Mouse (Mus musculus) cerebellum, adult 11 months (tissue): ENCODE measurements around the gene Zbtb38.

ENCODE experiments used
- DNase-seq: peaks from one replicate; pipeline ENCODE4 v3.0.0; 2022

Gene Zbtb38

DNA sequence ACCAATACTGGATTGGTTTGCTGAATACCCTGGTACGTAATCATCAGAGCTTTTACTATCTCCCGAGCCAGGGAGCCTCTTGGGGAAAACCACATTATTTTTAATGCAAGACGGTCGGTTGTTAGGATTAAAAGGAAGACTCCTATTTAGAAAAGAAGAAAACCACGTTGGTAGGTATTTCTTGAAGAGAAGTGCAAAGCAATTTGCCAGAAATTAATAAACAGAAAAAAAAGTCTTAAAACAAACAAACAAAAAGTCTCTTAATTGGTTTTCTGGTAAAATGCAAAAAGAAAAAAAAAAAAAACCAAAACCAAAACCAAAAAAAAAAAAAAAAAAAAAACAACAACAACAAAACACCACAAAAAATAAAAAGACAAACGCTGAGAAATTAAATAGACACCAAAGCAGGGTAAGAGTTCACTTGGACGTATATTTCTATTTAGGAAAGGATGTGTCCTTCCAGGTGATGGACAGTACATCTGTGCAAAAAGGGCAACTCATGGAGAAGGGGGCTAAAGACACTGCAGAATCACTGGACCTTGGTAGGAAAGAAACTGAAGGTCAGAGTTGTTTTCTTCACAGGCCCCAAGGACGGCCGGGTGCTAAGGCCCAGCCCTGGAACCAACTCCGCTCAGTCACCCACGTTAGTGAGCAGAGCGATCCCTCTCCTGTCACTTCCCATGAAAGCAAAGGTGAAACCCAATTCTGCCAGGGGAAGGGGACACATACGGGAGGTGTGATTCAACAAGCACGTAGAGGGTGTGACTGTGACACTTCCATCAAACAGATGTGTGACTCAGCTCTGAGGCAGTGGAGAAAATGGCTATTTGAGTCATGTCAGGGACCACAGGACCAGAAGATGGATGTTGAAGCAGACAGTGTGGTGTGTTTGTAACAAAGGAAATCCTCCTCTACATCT is 38.9 kb downstream of the Zbtb38 start:
- DNase-seq: no peak

DNA sequence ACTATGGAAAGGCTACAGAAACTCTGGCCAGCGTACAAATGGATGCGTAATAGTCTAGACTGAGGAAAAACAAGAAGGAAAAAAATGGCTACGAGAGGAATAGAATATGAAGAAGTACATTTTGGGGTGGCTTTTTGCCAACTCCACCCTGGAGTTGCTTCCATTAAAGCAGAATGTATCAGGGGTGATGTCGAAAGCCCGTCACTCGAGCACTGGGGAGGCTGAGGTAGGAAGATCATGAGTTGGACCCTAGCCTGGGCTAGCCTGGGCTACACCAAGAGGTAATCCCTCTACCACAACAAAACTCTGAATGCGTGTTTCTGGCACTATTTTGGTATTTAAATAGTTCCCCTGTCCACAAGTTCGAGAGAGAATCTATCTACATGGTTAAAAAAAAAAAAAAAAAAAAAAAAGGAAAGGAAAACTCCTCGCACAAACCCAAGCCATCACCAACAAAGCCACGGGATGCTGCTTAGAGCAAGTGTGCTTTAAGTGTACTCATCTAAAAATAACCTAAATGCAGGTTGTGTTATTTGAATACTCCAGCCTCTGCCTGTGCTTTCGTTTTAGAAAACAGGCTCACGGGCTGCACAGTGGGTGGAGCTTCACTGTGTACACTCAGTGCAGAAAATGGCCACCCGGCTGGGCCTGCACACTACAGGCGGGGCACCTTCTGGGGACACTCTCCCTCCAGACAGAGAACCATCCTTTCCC is 39.7 kb downstream of the Zbtb38 start:
- DNase-seq: no peak

DNA sequence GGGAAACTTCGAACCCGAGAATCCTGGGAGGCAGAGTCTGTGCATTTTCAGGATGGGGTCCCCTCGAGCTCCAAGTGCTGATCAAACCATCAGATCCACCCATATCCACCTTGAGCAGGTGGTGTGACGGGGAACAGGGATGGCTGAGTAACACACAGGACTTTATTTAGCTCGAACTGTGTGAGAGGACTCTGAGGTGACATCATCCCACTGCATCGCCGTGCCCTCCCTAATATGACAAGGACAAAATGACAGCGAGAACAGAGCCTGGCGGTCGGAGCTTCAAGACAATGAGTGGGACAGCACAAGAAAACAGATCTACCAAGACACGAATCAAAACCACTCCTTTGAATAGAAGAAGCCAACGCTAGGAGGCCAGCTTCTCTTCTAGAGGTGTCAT is 40.6 kb downstream of the Zbtb38 start:
- no peak for DNase-seq

GRCm38 (mm10) chr9:96710241-96710946 is 42.2 kb downstream of the Zbtb38 start:
- DNase-seq: no peak

GRCm38 (mm10) chr9:96708905-96709304 is 43.7 kb downstream of the Zbtb38 start:
- DNase-seq: no peak

DNA sequence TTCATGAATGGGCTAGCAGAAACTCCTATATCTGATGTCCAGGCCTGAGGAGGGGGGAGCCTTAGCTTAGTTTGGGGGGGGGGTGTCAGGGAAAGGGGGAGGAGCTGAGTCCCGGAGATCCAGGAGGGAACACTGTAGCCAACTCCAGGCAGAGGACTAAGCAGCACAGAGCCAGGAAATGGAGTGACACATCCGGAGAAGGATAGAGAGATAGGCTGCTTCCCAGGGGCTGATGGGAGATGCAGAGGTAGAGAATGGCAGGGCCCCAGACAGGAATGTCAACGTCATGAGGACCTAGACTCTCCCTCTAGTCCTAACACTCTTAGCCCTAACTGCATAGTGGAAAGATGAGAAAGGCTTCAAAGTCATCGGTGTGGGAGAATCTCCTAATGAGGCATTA is 44.7 kb downstream of the Zbtb38 start:
- DNase-seq: no peak

DNA sequence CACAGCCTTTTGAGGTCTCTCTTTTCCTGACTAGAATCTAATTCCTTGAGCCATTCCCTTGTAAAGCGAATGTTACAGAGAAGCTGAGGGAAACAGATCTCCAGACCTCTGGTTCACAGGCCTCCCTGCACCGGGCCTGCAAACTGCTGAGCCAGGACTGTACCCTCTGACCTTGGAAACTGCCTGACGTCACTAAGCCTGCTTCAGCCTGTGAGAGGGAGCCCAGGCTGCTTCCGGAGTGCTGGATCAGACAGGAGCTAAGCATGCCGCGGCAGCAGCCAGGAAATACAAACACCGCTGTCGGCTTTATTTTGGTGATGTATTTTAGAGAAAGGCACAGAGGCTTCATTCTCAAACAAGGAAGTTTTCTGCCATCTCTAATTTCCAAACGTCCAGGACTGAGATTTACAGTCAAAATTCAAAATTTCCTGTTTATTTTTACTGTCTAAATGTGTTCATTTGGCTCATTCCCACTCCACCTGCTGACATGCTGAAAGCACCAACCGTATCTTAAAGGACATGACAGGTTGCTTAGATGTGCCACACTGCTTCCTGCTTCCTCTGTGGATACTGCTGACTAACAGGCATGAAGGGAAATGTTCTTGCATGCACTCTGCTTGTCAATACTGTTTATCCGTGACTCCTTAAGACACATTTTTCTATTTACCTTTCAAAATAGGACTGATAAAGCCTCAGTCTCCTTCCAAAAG is 46.9 kb downstream of the Zbtb38 start:
- DNase-seq: no peak

DNA sequence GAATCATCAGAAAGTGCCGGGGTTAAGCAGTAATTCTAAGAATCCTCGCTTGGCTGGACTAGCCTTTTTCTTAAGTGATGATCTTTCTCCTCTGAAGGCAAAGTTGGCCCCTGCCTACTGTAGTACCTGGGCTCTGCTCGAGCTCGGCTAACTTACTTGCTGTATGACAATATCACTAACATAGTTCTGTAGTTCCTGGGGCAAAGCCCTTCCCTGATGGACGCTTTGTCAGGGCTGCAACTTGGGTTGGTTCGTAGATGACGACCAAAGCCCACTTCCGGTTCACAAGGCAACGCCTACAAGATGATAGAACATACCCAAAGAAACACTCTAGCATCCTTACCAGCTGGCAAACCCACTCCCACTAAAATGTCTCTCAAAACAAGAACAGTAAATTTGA is 47.7 kb downstream of the Zbtb38 start:
- DNase-seq: no peak

DNA sequence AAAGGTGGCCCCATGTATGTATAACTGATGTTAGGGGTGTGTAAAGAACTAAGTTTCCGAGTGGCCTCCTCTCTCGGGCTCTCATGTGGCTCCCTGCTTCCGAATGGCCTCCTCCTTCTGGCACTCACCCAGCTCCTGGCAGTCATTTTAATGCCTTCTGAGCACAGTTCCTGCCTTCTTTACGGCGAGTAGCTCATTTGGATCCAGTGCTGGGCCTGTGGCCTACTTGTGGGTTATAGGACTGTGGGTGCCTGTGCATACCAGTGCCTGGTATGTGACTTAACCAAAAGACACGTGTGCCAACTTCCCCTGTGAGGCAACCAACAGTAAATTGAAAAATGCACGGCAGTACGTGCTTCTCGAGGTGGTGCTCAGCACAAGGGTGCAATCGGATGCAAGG is 50.7 kb downstream of the Zbtb38 start:
- DNase-seq: no peak

DNA sequence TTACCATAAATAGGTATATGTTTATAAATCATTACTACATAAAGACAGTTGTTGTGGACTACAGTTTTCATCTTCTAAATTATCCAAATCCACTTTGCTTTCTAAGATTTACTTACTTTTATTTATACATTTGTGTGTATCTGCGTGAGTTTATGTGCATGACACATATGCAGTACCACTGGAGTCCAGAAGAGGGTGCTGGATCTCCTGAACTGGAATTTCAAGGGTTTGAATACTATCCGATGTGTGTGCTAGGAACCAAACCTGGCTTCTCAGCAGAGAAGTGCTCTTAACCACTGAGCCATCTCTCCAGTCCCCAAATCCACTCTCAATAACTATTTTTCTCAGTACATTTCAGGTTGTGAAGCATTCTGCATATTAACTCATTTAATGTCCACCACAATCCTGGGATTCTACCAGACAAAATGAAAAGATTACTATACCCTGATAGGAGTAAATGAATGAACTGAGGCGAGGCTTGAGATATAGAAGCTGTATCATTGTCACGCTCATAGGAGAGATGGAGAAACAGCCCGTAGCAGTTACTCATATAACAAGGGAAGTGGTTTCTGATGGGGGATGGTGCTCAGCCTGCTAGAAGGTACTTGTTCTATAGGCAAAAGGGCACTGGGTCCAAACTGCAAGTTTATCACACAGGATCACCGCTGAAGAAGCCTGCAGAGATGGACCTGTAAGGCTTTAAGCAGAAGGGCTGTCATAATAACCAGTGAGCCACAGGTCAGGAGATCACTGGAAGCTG is 53.2 kb downstream of the Zbtb38 start:
- no peak for DNase-seq

DNA sequence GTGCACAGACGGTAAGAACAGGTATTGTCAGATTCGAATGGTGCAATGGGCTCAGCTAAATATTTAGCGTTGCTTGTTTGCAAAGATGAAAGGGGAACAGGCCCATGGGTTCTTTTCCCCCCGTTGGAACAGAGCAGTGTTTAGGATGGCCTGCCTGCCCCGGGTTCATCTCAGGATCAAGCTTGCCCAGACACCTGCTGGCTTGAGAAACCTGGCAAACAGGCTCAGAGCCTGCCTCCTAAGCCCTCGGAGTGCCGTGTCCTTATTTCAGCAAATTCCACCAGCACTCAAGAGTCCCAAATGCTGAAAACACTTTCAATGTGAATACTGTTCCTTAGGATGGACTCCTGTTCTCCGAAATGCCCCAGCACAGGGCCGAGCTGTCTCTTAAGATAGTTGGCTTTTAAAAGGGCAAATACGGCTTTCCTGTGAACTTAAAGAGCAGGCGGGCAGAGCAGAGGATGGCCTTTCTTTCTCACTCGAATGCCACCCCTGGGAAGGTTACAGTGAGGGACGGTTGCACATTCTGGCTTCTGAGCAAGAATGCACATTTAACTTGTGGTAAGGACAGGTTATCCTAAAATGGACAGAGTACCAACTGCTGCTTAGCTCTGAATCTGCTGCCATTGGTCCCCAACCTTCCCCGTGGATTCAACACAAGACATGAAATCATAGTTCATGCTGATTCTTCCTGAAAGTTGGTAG is 55.7 kb downstream of the Zbtb38 start:
- no peak for DNase-seq

GRCm38 (mm10) chr9:96696141-96696561 is 56.5 kb downstream of the Zbtb38 start:
- DNase-seq: no peak

DNA sequence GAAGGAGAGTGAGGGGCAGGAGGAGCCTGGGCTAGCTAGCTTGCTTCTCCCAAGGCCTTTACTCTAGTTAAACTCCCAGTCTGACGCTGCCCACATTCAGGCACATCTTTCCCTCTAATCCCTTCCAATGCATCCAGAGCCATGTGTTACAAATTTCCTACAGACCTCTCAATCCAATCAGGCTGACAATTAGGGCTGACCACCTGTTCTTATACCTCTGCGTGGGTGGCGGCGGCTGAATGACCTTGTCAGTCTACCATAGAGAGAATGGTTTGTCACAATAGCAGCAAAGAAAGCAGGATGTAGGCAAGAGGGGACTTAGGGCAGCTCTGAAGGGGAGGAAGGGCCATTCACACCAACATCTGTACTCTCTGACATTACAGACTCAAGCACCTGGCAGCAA is 62.2 kb downstream of the Zbtb38 start:
- DNase-seq: no peak

DNA sequence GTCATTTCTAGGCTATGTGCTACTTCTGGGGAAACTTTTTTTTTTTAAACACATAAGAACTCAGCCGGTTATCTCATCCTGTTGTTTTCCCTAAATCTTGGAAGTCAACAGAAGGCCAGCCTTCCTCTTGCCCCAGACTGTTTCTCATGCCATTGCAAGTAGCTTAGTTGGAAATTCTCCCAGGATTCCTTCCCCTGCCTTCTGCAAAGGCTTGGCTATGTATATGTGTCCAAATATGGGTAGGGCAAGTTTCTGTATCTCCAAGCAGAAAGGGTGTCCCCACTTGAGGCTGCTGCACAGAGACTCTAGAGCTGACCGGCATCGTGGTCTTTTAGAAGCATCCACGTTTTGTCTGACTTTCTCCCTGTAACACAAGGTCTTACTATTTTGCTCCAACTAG is 63.6 kb downstream of the Zbtb38 start:
- no peak for DNase-seq

GRCm38 (mm10) chr9:96688194-96688875 is 64.3 kb downstream of the Zbtb38 start:
- no peak for DNase-seq

DNA sequence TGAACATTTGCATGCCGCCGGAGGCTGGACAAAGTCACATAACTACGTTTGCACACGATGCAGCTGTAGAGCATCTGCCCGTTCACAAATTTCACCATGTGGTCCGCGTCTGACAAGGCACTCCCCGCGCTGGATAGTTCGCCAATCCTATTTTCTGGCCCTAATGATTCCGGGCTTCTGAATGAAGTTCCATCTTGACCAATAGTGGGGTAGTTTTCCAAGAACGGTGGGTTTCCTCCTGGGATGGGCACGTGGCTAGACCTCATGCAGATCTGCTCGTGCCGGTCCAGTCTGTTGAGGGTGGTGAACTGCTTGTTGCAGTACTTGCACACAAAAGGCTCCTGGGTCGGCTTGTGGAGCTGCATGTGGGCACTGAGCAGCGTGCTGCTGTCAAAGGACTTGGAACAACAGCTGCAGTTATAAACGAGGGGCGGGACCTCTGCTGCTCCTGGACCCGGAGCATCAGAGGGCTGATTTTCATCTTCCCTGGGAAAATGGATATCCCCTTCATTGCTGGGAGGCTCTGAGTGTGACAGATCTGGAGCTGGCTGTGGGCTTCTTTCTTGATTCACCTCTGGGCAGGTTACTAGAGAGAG is 64.9 kb downstream of the Zbtb38 start:
- no peak for DNase-seq

GRCm38 (mm10) chr9:96685600-96686084 is 67.0 kb downstream of the Zbtb38 start:
- no peak for DNase-seq

- DNase-seq: no peak
These were observed 67.6 kb downstream of the Zbtb38 start for GRCm38 (mm10) chr9:96684866-96685599.

- DNase-seq: no peak
These were observed 68.4 kb downstream of the Zbtb38 start for GRCm38 (mm10) chr9:96684165-96684792.
